Mouse (Mus musculus) intestine, embryonic 14.5 days (tissue): Measurements from ENCODE around the gene Cope. TPM values are rescaled to one million over a fixed set of nuclear protein-coding genes. Genes with fewer than 3 reads are reported as not detected.

ENCODE experiments used
- ATAC-seq: fragments of 200-750 bp; cut with Nextera tagmentation; replicated peaks from 2 replicates; pipeline ENCODE4 v1.8.0; 2017; ENCODE audit warnings: low read depth, moderate number of reproducible peaks, moderate TSS enrichment, moderate library complexity; ENCODE audit not compliant: low FRiP score, low TSS enrichment
- DNase-seq: peaks from one replicate; pipeline ENCODE4 v3.0.0-alpha.2; 2018; ENCODE audit warnings: low spot score
- H3K27ac ChIP-seq: fragments of 300-500 bp; sonication (generic); 2 replicates; pipeline ENCODE4 v1.5.1; 2014; ENCODE audit warnings: low read depth, mild to moderate bottlenecking, control low read depth
- H3K27me3 ChIP-seq: fragments of 300-500 bp; sonication (generic); replicated peaks from 2 replicates; pipeline ENCODE4 v1.6.1; 2014; ENCODE audit warnings: low read length, control low read depth; ENCODE audit not compliant: control insufficient read depth, insufficient read depth
- H3K36me3 ChIP-seq: fragments of 300-500 bp; sonication (generic); 2 replicates; pipeline ENCODE4 v1.6.1; 2014; ENCODE audit warnings: low read length, control low read depth; ENCODE audit not compliant: control insufficient read depth, insufficient read depth
- H3K4me1 ChIP-seq: fragments of 300-500 bp; sonication (generic); replicated peaks from 2 replicates; pipeline ENCODE4 v1.6.1; 2014; ENCODE audit warnings: low read length, control low read depth, mixed read lengths; ENCODE audit not compliant: control insufficient read depth, insufficient read depth
- H3K4me2 ChIP-seq: fragments of 300-500 bp; sonication (generic); 2 replicates; pipeline ENCODE4 v1.6.1; 2014; ENCODE audit warnings: low read length
- H3K4me3 ChIP-seq: fragments of 300-500 bp; sonication (generic); 2 replicates; pipeline ENCODE4 v1.5.1; 2014; ENCODE audit warnings: low read depth, low read length, control low read depth, mixed read lengths
- H3K9ac ChIP-seq: fragments of 300-500 bp; sonication (generic); 2 replicates; pipeline ENCODE4 v1.6.1; 2014; ENCODE audit warnings: mild to moderate bottlenecking, low read length
- H3K9me3 ChIP-seq: fragments of 300-500 bp; sonication (generic); 2 replicates; pipeline ENCODE4 v1.6.1; 2016; ENCODE audit warnings: low read length, control low read depth; ENCODE audit not compliant: control insufficient read depth
- WGBS: fragments of 180-500 bp; shearing (Covaris S2); extraction: QIAGEN DNeasy Blood & Tissue Kit; methylation state at CpG from one replicate; pipeline ENCODE4 v1.1.7; 2014; 5-methylcytosine and 5-hydroxymethylcytosine counted together
- polyA plus RNA-seq: library from polyadenylated mRNA; unstranded; fragments of >200 nt; fragmentation: Nextera tagmentation; extraction: Ambion mirVana; gene quantifications from 2 replicates; pipeline ENCODE4 v1.2.1, GENCODE M21; 2014

The Cope gene
- polyA plus RNA-seq, 1 experiment from 2014 or later, result 336 TPM

DNA sequence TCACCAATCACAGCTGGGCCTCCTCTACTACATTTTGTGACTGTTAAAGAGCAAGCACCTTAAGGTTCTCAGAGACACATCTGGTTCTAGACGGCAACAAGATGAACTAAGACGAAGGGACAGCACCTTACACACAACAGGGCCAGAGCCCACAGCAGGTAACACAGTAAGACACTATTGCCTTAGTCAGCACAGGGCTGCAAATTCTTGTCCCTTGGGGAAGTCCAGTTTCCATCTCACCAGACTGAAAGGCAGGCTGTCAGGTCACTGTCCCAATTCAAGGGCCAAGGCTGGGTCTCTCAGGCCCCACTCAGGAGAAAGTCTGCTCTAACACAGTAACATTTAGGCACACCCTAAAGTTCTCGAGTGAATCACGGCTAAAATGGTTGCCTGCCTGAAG lies 45.1 kb downstream of the Cope start:
- Histone ChIP-seq H3K4me1 (peaks cover 24% of the 10 kb centered on the region), H3K27ac (no peak overlapping the region), H3K4me2 (no peak overlapping the region), H3K9ac (no peak overlapping the region), H3K36me3 (peaks cover 50% of the 10 kb centered on the region), H3K4me3 (no peak overlapping the region), H3K9me3 (no peaks in the 10 kb centered on the region), H3K27me3 (no peaks in the 10 kb centered on the region)
- no peak for ATAC-seq
- DNase-seq, result no peak
- 79% methylated on average over 4 of the region's 4 CpGs for WGBS

DNA sequence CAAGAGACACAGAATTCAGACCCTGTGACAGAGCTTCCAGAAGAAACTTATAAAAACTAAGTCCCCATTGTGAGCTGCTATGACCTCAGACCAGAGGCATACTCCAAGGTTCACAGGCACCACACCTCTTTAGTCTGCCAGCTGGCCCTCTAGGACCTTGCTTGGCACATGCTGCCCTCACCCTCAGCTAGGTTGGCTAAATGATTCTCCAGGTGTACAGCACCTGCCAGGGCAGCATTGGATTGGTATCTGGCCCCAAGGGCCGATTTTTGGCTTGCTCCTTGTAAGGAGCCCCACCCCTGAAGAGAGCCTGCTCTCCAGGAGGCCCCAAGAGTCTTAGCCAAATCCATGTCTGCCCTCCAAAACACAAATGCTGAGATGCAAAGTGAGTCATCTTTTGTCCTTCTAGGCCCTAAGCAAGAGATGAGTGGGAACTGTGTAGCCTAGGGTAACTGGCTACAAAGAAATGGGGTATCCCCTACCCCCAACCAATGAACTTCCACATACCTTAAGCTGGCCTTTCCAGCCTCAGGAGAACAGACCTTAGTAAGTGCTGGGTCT lies 45.6 kb downstream of the Cope start:
- ATAC-seq (no peak), DNase-seq (no peak)
- peaks cover 24% of the 10 kb centered on the region for H3K4me1 ChIP-seq
- H3K4me3 ChIP-seq, result no peak overlapping the region
- WGBS, result 92% methylated on average over 1 of the region's 1 CpGs
- H3K9me3 ChIP-seq, result no peaks in the 10 kb centered on the region
- H3K36me3 ChIP-seq, result peaks cover 45% of the 10 kb centered on the region
- no peak overlapping the region for H3K27ac ChIP-seq
- H3K27me3 ChIP-seq, result no peaks in the 10 kb centered on the region
- no peak overlapping the region for H3K9ac ChIP-seq
- no peak overlapping the region for H3K4me2 ChIP-seq

DNA sequence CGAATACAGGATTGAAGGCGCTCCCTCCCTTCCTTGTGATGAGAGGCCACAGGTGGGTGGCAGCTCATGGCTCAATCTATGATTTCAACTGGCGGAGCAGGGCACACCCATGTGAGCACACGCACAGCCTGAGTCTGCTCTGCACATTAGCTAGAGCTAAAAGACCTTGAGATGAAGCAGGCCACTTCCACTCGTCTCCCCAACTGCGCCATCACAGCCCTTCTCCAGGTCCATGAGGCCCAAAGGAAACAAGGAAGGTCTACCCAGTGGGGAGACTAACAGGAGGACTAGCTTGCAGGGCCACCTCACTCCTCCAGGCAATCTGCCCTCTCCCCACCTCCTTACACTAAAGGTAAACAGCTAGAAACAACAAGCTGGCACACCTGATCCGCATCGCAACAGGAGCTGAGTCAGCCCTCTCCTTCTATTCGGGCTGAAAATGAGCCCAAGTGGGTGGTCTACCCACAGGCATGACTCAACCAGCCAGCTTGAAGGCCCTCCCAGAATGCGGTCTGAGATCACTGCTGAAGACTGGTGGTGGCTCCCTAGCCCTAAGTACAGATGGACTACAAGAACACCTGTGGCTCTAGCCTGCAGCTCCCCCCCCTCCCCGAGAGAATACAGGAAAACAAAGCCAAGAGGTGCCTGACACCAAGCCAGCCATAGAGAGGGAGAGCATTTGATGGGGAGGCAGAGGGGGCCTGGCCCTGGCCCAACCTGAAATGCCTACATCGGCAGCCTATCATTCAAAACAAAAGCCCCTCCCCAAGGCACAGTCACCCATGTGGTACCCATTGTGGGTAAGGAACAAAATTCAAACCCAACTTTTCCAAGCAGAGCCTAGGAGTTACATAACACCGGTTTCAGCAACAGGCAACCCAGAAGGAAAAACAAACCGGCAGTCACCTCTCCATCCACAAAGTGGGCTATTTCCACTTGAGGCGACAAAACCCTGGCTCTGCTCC lies 49.0 kb downstream of the Cope start:
- Histone ChIP-seq H3K9me3 (no peaks in the 10 kb centered on the region), H3K4me2 (peak overlapping the region; percentile 100), H3K9ac (peak overlapping the region; percentile 96), H3K27me3 (no peaks in the 10 kb centered on the region), H3K4me1 (peaks cover 31% of the 10 kb centered on the region), H3K36me3 (peaks cover 33% of the 10 kb centered on the region), H3K4me3 (peak overlapping the region; percentile 99), H3K27ac (no peak overlapping the region)
- ATAC-seq (no peak), DNase-seq (no peak)
- WGBS, result 42% methylated on average over 15 of the region's 15 CpGs

DNA sequence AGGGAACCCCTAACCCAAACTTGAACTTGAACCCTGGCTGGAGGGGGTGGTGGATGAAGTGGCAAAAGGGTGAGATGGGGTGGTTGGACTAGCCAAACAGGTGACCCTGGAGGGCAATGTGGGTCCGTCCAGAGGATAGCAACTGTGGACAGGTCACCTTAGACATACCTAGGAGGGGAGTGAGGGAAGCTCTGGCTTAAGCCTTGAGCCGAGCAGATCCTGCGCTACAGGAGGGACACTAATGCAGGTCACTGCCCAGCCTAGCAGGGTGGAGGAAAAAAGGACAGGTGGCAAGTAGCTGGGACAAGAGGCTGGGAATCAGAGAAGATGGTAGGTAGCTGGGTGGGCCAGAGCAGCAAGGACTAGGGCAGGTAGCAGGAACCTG lies 49.7 kb downstream of the Cope start:
- Histone ChIP-seq H3K27ac (no peak overlapping the region), H3K4me3 (peak overlapping the region; percentile 99), H3K9ac (peak overlapping the region; percentile 96), H3K4me1 (peaks cover 31% of the 10 kb centered on the region), H3K9me3 (no peaks in the 10 kb centered on the region), H3K4me2 (peak overlapping the region; percentile 100), H3K27me3 (no peaks in the 10 kb centered on the region), H3K36me3 (peaks cover 28% of the 10 kb centered on the region)
- no peak for DNase-seq
- no peak for ATAC-seq
- WGBS, result 20% methylated on average over 3 of the region's 3 CpGs

DNA sequence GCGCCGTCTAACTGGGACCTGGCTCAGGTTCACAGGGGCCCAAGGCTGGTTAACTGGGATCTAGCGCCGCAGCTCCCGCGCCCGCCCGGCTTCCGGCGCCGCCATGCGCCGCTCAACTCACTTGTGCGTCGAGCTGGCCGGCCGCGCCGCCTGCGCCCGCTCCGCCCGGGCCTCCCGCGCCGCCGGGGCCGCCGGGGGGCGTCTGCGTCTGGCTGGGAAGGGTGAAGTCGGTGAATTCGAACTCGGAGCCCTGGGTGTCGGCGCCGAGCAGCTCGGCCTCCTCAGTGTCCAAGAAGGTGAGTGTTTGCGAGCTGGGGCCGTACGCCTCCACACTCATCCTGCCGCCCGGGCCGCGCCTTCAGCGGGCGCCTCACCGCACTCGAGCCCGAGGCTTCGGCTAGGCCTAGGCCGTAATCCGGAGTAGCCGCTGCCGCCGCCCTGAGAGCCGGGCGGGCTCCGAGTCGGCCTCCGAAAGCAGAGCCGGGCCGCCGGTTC lies 50.4 kb downstream of the Cope start:
- no peak for DNase-seq
- peaks cover 31% of the 10 kb centered on the region for H3K4me1 ChIP-seq
- H3K4me2 ChIP-seq, result peak overlapping the region; percentile 100
- peaks cover 26% of the 10 kb centered on the region for H3K36me3 ChIP-seq
- peak overlapping the region; percentile 96 for H3K9ac ChIP-seq
- ATAC-seq, result peak; percentile 63
- WGBS, result under 1% methylated on average over 46 of the region's 64 CpGs
- H3K4me3 ChIP-seq, result peak overlapping the region; percentile 99
- peak overlapping the region; percentile 86 for H3K27ac ChIP-seq
- H3K9me3 ChIP-seq, result no peaks in the 10 kb centered on the region
- H3K27me3 ChIP-seq, result no peaks in the 10 kb centered on the region

DNA sequence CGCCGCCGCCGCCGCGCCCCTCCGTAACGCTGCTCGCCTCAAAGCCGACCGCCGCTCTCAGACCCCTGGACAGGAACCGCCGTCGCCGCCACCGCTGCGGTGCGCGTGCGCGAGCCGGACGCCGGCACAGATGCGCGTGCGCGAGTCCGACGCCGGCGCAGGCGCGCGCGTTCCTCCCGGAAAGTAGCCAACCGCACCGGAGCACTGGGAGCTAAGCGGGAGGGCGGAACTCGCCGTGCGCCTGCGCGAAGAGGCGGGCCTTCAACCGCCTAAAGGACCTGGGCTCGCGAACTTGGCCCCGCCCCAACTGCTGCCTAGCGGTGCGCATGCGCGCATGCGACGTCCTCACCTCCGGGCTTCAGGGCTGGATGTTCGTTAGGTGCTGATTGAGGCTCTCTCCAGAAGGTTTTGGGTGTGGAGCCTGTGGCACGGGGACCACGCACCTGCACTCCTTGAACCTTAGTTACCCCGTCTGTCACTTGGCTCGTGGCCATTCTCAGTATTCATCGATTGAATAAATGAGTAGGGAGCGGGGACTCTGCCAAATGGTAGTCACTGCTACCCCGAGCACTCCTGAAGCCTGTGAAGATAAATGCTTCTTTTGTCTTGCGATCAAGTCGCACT lies 51.0 kb downstream of the Cope start, which contains the start of gene Upf1:
Gene Upf1 (minus strand): TSS at position 85 of the 624 bp plus-strand sequence.
- peak within 1 kb of the TSS; percentile 100 for H3K4me2 ChIP-seq
- H3K36me3 ChIP-seq, result peaks cover 20% of the 10 kb centered on the region
- peaks cover 31% of the 10 kb centered on the region for H3K4me1 ChIP-seq
- H3K27ac ChIP-seq, result peak within 1 kb of the TSS; percentile 86
- under 1% methylated on average over 51 of the region's 69 CpGs for WGBS
- DNase-seq (peak; percentile 98), ATAC-seq (peak; percentile 89)
- peak within 1 kb of the TSS; percentile 99 for H3K4me3 ChIP-seq
- peak within 1 kb of the TSS; percentile 96 for H3K9ac ChIP-seq
- no peaks in the 10 kb centered on the region for H3K27me3 ChIP-seq
- no peaks in the 10 kb centered on the region for H3K9me3 ChIP-seq

DNA sequence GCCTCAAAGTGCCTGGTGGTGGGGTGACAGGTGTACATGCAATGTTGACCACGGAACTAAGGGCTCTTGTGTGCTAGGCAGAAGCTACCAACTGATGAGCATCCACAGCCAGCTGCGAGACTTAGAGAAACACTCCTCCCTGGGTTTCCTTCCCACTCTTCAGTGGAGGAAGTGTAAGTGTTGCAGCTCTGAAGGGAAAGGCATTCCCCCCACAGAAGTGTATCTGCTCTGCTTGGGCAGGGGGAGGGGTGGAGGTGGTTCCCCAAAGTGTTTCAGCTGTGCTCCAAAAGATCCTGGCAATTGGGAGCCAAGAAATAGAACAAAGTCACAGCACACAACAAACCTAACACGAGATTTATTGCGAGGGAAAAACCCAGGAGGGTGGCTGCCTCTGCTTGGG lies 51.7 kb downstream of the Cope start:
- H3K4me1 ChIP-seq, result peaks cover 28% of the 10 kb centered on the region
- no peaks in the 10 kb centered on the region for H3K27me3 ChIP-seq
- H3K9ac ChIP-seq, result peak overlapping the region; percentile 53
- 58% methylated on average over 4 of the region's 4 CpGs for WGBS
- no peak for ATAC-seq
- no peak for DNase-seq
- H3K9me3 ChIP-seq, result no peaks in the 10 kb centered on the region
- H3K4me2 ChIP-seq, result peak overlapping the region; percentile 82
- peak overlapping the region; percentile 99; the same call in 1 of the 2 replicates for H3K4me3 ChIP-seq
- peak overlapping the region; percentile 59; the same call in 1 of the 2 replicates for H3K27ac ChIP-seq
- H3K36me3 ChIP-seq, result peaks cover 14% of the 10 kb centered on the region

DNA sequence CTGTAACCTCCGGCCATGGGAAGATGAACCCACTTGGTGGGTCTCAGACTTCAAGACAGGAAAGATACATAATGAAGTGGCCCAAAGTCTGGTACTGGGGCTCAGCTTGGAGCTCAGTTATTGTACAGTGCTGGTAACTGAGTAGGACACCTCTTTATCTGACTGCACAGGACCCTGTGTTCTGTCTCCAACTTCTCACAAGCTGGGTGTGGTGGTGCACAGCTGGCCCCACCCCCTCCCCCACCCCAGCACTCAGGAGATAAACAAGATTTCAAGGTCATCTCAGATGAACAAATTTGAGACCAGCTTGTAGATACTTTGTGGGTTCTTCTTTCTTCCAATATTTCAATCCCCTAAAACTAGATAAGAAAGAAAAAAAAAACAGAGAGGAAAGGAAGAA lies 53.8 kb downstream of the Cope start:
- DNase-seq (no peak), ATAC-seq (no peak)
- 85% methylated on average over 1 of the region's 1 CpGs for WGBS
- no peaks in the 10 kb centered on the region for H3K27me3 ChIP-seq
- no peaks in the 10 kb centered on the region for H3K9me3 ChIP-seq
- H3K4me2 ChIP-seq, result no peak overlapping the region
- no peak overlapping the region for H3K27ac ChIP-seq
- H3K4me3 ChIP-seq, result no peak overlapping the region
- H3K9ac ChIP-seq, result no peak overlapping the region
- no peaks in the 10 kb centered on the region for H3K36me3 ChIP-seq
- peaks cover 19% of the 10 kb centered on the region for H3K4me1 ChIP-seq
